Mouse (Mus musculus) stomach, adult 2 months (tissue): ENCODE measurements around the gene Slc52a3. TPM values are rescaled to one million over a fixed set of nuclear protein-coding genes. Genes with fewer than 3 reads are reported as not detected.

Source experiments
- polyA plus RNA-seq: library from polyadenylated mRNA; depleted of rRNA; stranded (reverse); fragments of >200 nt; gene quantifications from 2 replicates; pipeline ENCODE4 v1.2.3, GENCODE M21; 2012; rRNA removed

The Slc52a3 gene
- polyA plus RNA-seq = 33.3 and 37.8 TPM in 2 replicates

GRCm38 (mm10) chr2:151996229-151997189, at the start of gene Slc52a3:
Gene Slc52a3 (plus strand): TSS chr2:151996511.

GRCm38 (mm10) chr2:151979470-151980354, 16.6 kb upstream of the Slc52a3 start, which contains the start of gene Fam110a:
Gene Fam110a (minus strand): TSS chr2:151980219.

Other genes starting within 250 kb of the Slc52a3 start
- 0.17 and 0.34 TPM in 2 replicates for gene Rspo4, start 153.6 kb upstream of the Slc52a3 start, polyA plus RNA-seq
- gene Angpt4, start 85.3 kb upstream of the Slc52a3 start, polyA plus RNA-seq = 0.43 and 0.48 TPM in 2 replicates
- 16.7 and 22.6 TPM in 2 replicates for gene Fam110a, start 16.3 kb upstream of the Slc52a3 start, polyA plus RNA-seq
- not detected in 2 replicates for gene Scrt2, start 85.0 kb downstream of the Slc52a3 start, polyA plus RNA-seq
- gene Srxn1, start 109.0 kb downstream of the Slc52a3 start, polyA plus RNA-seq = 58.1 and 84.4 TPM in 2 replicates
- gene Tcf15, start 147.1 kb downstream of the Slc52a3 start, polyA plus RNA-seq = 2.0 and 7.4 TPM in 2 replicates
- gene Csnk2a1, start 230.3 kb downstream of the Slc52a3 start, polyA plus RNA-seq = 3.2 and 4.5 TPM in 2 replicates